Mouse (Mus musculus): ENCODE results near the gene Olfr1106.

GRCm38 (mm10) chr2:87075717-87076116 is 23.6 kb upstream of the Olfr1106 start, which contains the start of gene Olfr1107:
- TF ChIP-seq CTCF (IDR thresholded peaks at IDR 0.05; ENCODE audit: low read depth, low read length) (no peak), TAL1 (conservative IDR thresholded peaks at IDR 0.05; ENCODE audit: low read depth, low read length) (no peak), GATA1 (IDR thresholded peaks at IDR 0.05; ENCODE audit: borderline replicate concordance, low read length) (no peak), POLR2AphosphoS5 (IDR thresholded peaks at IDR 0.05; ENCODE audit: insufficient replicate concordance, low read depth, low read length) (no peak)

Measured in G1E (cell line).